Mouse (Mus musculus): ENCODE results near the gene Gm49394.
A peak's percentile ranks its signal among the peaks of the same experiment; 100 is the strongest.

Gene Gm49394

DNA sequence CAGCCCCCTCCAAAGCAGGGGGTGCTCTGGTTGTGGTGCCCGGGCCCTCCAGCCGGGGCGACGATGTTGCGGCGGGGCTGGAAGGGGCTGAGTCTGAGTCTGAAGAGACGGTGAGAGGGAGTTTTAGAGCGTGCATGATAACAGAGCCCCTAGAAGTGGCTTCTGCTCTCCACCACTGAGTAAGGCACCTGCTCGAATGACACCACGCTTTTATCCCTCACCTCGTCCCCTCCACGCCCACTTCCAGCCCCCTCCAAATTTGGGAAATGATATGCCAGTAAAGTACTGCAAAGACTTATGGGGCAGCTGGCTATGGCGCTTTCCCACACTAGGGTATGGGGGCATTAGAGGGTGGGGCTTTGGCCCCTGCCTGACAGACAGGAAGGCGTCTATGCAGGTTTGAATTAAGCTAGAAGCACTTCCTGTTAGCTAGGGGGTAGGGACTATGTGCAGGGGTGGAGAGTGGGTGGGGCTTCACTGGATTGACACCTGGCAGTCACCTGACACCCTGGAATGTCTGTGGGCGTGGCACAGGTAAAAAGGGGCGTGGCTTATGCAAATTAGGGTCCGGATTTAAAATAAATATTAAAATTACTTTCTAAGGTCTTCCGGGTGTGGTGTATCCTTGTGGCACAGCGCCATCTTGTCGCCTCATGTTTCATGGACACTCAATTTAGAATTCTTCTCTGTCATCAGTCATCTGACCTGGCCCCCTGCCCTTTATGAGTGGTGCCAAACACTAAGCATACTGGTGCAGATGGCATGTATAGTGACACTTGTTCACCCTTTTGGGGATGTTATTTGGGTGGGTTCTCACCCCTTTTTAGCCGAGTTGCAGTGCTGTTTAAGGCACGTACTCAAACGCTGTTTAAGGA lies at the start of gene Gm49394:
Gm49394 (minus strand) TSS at position 192 of the 875 bp plus-strand sequence.
- DNase-seq: no peak

DNA sequence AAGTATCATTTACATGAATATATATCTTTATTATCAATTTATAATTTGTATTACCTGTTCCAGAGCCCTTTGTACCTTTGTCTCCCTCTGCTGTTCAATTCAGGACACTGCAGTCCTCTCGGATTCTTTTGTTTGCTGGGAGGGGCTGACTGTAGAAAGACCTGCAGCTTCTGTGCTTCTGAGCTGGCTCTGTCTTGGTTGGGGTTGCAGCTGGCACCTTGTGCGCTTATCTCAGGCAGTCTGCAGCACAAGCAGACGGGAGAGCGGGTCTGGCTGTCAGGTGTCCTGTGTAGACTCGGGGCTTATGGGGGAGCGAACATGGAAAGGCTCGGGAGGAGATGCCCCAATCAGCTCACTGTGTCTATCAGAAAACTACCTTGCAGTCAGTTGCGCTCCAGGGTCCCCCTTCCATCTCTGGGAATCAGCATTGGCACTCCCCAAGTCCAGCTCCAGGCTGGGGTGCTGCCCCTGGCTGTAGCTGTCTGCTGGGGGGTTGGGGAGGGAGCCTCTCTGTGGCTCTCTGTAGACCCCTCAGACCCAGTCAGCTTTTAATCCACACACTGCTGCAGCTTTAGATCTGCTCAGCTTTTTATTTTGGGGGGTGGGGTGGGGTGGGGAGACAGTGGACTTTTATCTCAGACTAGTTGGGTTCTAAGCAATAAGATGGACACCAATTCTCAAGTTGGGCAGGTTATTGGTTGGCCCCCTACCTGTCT lies 45.2 kb upstream of the Gm49394 start:
- peak; percentile 13 to 56 for DNase-seq

DNA sequence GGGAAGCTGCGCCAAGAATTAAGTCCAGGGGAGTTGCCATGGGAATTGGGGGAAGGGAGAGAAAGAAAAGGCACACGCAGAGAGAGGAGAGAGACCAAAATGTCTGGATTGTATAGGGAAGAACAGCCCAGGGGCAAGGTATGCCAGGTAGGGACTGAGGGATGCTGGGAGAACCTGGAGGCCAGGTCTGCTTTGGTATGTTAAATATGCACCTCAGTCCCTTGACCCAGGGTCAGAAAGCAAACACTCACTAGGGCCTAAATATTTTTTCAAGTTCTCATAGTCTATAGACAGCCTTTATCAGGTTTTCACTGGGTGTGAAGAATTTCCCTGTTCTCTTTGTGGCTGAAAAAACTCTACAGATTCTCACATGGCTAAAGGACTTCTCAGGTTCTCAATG lies 37.1 kb upstream of the Gm49394 start:
- DNase-seq: no peak

DNA sequence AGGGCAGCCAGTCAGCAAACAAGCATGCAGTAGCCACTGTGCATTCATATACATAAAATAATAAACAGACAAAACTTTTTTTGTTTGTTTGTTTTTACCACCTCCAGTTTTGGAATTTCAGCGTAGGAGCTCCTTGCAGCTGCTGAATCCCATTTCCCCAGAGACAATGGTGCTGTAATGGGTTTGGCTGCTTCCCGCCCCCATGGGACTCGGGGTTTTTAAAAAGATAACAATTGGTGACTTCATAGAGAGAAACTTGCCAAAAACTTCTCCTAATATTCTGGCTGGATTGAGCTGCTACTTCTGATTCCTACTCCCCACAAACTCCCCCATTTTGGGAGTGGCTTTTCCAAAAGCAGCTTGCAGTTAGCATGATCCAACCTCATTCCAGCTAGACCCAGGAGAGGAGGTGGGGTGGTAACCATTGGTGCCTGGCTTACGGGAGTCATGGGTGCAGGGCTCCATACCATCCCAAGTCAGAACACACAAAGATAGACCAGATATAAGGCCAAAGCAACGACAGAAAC lies 29.7 kb upstream of the Gm49394 start:
- DNase-seq: peak in 1 of 2 experiments; percentile 8

DNA sequence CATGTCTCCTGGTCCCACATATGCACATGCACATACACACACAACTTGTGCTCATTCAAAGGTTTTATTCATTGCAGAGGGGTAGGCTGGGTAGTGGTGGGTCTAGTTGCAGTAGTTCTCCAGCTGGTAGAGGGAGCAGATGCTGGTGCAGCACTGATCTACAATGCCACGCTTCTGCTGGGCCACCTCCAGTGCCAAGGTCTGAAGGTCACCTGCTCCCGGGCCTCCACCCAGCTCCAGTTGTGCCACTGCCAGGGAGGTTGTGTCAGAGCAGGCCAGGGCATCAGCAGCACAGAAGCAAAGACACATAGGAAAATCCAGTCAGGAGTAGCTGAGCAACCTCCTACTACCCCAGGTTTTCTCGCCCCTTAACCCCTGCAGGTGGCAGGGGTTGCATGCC lies 8.9 kb upstream of the Gm49394 start:
- DNase-seq: peak; percentile 50 to 66

DNA sequence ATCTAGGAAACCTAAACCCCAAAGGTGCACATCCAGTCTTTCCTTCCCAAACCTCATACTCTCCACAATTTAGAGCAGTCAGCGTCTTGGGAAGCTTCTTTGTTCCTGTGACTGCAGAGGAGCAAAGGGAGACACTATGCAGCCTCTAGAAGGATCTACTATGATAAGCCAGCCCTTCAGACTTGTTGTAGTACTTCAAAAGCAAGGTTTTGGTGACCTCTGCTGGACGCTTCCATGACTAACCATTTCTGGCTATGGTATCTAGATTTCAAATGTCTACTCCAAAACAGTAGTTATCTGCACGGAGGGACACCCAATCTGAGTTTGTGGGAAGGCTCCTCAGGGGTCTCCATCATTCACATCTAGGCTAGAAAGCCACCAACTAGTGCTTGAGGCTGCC lies 5.9 kb upstream of the Gm49394 start:
- peak; percentile 50 to 80 for DNase-seq

DNA sequence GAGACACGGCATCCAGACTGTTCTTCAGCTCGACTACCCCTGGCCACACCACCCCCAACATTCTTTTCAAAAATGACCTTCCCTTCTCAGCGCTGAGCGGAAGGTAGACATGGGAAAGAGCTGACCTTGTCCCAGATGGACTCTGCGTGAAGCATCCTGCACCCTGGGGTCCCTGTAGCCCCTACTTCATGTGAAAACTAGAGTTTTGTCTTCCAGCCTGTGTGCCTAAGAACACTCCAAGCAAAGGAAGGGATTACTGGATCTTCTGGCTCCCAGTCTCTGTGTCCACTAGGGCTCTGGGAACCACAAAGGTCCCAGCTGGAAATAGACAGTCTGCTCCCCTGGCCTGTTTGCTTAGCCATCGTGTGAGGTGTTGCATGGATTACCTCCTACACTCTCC lies 5.4 kb upstream of the Gm49394 start:
- no peak for DNase-seq

DNA sequence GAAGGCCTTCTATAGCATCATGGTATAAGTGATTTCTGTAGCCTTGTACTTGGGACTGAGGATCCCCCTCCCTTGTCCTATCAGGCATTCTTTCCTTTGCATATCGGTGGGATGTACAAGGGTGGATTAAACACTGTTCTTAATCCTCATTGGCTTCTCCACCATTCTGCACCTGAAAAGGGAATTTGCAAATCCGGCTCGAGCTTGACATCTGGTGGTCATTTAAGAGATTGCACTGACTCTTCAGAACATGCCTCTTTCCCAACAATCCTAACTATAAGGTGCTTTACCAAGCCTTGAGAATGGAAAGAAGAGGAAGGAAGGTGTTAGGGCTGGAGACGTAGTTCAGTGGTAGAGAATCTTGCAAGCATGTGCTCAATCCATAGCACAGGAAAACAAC lies 2.4 kb upstream of the Gm49394 start:
- peak; percentile 24 to 72 for DNase-seq

DNA sequence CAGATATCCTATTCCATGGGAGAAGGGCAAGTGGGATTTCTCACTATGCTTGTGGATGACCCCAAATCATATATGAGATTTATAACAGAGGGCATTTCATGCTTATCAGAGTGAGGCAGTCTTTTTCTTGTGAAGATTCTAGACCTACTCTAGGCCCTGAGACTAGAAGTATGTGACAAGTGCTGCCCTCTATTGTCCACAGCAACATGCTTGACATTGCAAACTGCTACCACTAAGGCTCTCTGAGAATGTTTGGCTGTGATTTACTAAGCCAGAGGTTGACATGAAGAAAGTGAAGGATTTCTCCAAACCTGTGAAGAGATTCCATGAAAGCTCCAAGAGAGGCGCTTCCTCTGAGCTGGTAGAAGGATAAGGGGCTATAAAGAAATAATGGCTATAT lies 1.3 kb upstream of the Gm49394 start:
- no peak for DNase-seq

DNA sequence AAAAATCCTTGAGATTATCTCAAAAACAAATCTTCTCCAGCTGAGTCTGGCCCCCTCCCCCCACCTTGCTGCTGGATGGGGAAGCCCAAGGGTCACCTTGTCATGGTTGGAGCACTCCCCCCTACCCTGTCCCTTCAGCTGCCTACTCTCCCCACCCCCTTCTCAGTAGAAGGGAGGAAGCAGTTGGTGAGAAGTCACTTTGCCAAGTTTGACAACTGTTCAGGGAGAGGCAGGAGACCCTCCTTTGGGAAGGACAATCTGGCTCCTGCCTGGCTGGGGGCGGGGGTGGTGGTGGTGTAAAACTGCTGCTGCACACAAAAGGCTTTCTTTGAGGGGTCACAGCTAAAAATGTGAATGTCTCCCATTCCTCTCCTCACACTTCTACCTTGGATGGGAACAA lies 1.4 kb downstream of the Gm49394 start:
- no peak for DNase-seq

DNA sequence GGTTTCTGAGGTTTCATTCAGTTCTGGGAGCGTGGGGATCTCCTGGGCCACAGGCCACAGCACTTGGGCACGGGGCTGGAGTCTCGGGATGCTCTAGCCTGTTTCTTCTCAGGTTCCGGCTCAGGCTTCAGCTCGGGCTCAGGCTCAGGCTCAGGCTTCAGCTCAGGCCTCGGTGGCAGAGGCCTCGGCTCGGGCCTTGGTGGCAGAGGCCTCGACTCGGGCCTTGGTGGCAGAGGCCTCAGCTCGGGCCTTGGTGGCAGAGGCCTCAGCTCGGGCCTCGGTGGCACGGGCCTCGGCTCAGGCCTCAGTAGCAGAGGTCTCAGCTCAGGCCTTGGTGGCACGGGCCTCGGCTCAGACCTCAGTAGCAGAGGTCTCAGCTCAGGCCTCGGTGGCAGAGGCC lies 2.2 kb downstream of the Gm49394 start:
- no peak for DNase-seq

DNA sequence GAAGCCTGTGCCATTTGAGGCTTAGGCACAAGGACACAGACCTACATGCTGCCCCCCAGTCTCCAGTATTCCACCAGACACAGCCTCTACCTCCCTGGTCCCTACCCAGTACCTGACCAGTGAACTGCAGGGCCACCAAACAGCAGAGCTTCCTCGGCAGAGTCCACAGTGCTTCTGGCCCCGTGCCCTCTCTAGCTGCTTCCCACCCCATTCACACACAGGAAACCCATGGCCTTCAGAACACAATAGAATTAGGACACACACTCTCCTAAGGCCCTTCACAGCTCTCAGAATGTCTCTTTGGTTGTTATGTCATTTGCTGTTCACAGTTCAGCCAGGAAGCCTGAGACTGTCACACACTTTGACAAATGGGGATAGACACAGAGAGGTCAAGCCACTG lies 3.1 kb downstream of the Gm49394 start, which contains the start of gene Igf2:
Igf2 (minus strand) TSS at position 158 of the 400 bp plus-strand sequence.
- DNase-seq: peak; percentile 16 to 60

DNA sequence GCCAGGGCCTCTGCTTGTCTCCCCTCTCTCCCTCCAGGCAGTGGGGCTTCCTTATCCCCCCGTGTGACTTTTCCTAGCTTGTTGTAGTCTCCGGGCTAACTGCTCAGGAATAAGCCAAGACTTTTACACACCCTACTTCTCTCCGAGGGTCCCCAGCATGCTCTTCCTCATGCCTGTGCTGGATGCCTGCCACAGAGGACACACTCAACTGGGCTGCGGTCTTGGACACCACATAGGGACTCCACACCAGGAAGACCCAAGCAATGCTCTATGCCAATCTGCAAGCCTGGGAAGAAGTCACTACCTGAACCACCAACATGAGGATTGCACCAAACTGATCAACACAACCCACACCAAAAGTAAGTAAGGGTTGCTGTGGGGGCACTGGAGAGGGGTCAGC lies 3.6 kb downstream of the Gm49394 start:
- DNase-seq: no peak

DNA sequence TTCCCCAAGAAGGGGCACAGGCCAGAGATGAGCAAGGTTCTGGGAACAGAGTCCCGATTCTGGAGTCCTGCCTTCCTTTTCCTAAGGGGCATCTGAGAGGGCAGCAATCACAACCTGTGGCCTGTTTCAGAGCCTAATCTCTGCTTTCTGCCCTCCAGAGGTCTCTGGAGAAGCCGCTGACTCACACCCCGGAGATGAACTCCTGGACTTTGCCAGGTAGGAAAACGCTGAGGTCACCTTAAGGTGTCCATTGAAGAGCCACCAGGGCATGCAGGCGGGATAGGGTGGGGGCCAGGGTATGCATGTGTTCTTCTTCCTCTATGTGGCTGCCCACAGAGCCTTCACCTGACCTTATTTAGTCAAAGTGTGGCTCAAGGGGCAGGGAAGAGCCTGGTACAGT lies 4.4 kb downstream of the Gm49394 start:
- no peak for DNase-seq

DNA sequence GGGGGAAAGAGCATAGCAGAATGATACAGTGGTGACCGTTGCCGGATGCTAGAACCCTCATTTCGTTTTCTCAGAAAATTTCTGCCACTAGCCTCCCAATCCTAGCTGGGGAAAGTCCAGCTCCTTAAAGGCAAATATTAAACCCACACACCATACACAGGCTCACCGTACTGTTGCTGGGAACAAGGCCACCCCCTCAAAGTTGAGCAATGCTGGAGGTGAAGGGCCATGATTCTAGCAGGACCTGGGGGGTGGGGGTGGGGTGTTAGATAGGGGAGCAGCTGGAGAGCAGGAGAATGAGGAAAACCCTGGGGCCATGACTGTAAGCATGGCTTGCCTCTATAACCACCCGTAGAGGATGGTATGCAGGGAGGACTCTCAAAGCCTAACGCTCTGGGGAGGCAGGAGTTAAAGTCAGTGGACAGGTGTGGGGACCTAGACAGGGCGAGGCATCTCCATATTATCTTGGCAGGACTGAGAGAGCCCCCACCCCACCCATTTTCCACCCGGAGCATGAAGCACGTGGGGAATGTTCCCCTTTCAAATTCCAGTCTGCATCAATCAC lies 5.2 kb downstream of the Gm49394 start:
- no peak for DNase-seq

DNA sequence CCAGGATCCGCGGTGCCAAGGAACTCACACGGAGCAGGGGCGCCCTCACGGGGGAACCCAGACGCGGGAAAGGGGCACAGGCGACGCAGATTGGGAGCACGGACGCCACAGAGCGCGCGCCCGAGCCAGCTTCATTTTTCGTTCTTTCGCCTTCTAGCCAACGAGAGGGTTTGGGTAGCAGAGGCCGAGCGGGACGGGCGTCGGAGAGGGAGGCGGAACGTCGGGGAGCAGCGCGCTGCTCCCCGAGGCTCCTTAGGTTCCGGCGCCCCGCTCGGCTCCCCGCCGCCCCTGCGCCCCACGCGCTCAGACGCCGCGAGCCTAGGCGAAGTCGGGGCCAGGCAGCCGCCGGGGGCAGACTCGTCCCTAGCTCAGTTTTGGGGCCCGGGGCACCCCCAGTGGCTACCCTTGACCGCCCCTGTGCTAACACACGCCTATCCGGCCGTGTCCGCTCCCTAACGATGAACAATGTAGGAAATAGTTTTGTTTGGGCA lies 5.8 kb downstream of the Gm49394 start:
- DNase-seq: no peak

DNA sequence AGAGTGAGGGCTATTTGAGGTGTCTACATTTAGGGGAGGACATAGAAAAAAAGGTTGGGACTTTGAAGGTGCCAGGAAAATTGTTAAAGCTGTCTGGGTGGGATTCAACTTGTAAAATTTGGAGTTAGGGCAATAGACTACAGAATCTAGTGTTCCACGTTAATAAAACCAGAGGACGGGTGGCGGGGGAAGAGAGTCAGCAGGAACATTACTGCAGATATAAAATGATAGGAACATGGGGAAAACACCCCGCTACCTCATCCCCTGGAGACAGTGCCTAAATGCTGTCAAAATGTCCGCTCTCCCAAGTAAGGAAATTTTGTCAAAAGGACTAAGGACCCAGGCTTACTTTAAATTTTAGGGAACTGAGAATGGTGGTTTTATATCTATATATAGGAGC lies 6.6 kb downstream of the Gm49394 start:
- no peak for DNase-seq

DNA sequence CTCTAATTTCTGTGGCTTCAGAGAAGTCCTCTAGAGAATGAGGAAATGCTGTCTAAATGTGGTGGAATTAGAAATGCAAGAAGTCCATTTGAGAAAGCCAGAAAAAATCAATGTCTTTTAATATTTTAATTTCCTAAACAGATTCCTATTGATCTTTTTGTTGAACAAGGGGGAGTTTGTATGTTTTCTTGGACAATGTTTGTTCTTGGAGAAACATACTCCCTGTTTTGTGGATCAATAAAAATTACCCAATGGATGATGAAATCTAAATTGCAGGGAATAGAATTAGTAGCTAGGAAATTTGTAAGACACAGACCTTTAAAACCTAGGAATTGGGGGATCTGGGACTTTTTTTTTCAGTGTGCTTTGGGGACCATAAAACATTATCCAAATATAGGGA lies 7.9 kb downstream of the Gm49394 start:
- no peak for DNase-seq

DNA sequence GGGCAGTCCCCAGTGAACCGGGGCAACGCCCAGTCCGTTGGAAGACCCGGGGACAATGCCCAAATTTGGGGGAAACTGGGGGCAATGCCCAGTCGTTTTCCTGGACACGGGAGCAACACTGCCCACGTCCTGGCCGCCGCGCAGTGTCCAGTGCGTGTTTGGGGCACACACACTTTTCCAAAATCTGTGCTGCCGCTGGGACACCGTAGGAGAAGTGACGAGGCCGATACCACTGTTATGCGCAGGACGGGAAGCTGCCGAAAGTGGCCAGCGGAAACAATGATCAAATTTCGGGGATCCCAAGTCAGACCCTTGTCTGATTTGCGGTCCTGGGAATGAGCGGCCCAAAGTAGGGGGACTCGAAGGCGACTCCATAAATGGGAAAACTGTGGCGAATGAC lies 8.7 kb downstream of the Gm49394 start:
- DNase-seq: no peak

DNA sequence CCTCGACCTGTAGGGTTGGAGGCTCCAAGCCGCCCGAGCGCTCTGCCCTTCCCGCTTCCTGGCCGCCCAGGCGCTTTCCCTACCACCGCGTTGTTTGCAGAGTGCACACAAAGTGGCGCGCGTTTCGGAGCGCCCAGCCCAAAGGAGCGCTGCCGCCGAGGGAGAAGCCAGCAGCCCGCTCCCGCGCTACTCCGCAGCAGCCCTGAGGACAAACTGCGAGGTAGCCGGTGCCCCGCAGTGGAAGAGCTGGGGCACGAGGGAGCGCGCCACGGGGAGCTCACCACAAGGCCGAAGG lies 9.1 kb downstream of the Gm49394 start:
- peak in 1 of 2 experiments; percentile 42 for DNase-seq

DNA sequence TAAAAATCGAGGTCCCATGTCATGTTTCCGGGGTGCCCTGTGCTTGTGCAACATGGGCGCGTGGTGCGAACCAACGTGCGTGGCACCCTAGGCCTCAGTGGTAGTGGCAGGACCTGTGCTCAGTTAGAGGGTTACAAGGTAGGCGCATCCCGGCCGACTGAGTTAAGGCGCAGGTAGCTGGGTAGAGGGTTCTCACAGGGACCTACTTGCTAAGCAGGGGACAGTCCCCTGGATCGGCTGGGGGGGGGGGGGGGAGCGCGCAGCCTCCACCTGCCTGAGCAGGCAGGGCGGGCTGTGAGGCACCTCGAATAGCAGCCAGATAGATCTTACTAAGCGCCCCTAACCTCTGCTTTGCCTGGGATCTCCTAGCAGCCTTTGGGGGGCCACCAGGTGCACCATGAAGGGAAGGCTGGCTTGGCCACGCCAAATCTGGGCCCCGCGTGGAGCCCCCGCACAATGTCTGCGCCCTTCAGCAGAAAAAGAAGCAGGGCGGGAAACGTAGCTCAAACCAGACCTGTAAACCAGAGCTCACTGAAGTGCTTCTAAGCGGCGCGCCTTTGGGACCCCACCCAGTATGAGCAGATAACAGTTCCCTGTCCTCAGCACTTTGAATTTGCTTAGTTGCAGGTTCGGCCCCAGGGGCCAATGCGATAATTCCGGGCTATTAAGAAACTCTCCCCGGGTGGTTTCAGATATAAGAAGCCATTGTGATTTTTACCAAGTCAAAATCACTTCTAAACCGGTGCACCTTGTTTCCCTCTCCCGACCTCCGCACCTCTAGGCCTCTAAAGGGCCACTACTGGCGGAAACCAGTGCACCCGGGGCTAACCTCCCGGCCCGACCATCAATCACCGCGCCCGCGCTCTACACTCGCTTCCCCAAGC lies 9.7 kb downstream of the Gm49394 start:
- no peak for DNase-seq

DNA sequence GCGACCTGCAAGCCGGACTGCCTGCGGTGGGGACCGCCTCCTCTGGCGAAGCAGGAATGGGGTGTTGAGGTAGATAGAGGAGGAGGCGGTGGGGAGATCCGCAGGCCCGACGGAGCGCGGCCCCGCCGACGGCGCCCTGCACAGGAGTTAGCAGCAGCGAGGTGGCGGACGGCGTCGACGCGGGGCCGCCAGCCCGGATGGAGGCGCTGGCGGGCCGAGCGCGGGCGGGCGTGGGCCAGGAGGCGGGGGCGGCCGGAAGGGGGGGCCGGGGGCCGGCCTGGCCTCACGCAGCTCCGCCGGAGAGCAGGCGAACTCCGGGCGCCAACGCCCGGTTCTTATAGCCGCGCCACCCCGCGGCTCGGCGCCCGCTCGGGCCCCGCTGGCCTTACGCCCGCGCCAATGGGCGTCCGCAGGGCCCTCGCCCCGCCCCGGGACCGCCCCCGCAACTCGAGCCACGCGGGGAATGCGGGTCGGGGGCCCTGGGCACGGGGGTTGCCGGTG lies 10.5 kb downstream of the Gm49394 start:
- peak in 1 of 2 experiments; percentile 35 for DNase-seq

All from kidney, postnatal 36 days (tissue).